Comparison of ENCODE assay signal across 16 mouse cellular contexts in genomic region chr2:168504431-168505182, GRCm38 (mm10).
DNase-seq lines count a peak whose midpoint lies in the region; ATAC-seq lines count a peak whose summit lies in the region.
"Had no signal": no experiment of that assay in that cellular context is flagged by ENCODE, and none has a peak within 500 bp of the region (broad histone marks: within the 10 kb centered on the region; RNA-seq: fewer than 3 reads in every experiment).

No protein-coding gene starts in this region.

- H3K4me2 ChIP-seq in forebrain, embryonic 13.5 days: no peak overlapping the region
- no peak overlapping the region for H3K4me2 ChIP-seq in forebrain, embryonic 12.5 days
- no peak overlapping the region for H3K4me2 ChIP-seq in hindbrain, embryonic 16.5 days (ENCODE audit: low read length)
- no peak overlapping the region for H3K4me2 ChIP-seq in hindbrain, embryonic 13.5 days
- H3K4me2 ChIP-seq: neural tube, embryonic 15.5 days; stomach, embryonic 15.5 days had no signal

- H3K9ac ChIP-seq in forebrain, embryonic 13.5 days: no peak overlapping the region
- H3K9ac ChIP-seq in forebrain, embryonic 12.5 days: no peak overlapping the region
- H3K9ac ChIP-seq in hindbrain, embryonic 16.5 days (ENCODE audit: low read depth, low read length): no peak overlapping the region
- H3K9ac ChIP-seq in hindbrain, embryonic 13.5 days: no peak overlapping the region
- H3K9ac ChIP-seq: neural tube, embryonic 15.5 days; stomach, embryonic 15.5 days had no signal

- no peaks in the 10 kb centered on the region for H3K27me3 ChIP-seq in forebrain, embryonic 13.5 days
- H3K27me3 ChIP-seq in forebrain, embryonic 12.5 days: no peaks in the 10 kb centered on the region
- no peaks in the 10 kb centered on the region for H3K27me3 ChIP-seq in hindbrain, embryonic 16.5 days (replicated peaks; ENCODE audit: control insufficient read depth, insufficient read depth, low read length)
- no peaks in the 10 kb centered on the region for H3K27me3 ChIP-seq in hindbrain, embryonic 13.5 days
- no peaks in the 10 kb centered on the region for H3K27me3 ChIP-seq in embryonic facial prominence, embryonic 10.5 days (replicated peaks; ENCODE audit: low read depth, poor library complexity, severe bottlenecking)
- H3K27me3 ChIP-seq: neural tube, embryonic 15.5 days; stomach, embryonic 15.5 days had no signal

- no peaks in the 10 kb centered on the region for H3K36me3 ChIP-seq in forebrain, embryonic 13.5 days (ENCODE audit: poor library complexity, severe bottlenecking)
- H3K36me3 ChIP-seq in forebrain, embryonic 12.5 days (replicated peaks): no peaks in the 10 kb centered on the region
- no peaks in the 10 kb centered on the region for H3K36me3 ChIP-seq in hindbrain, embryonic 16.5 days (ENCODE audit: control insufficient read depth, insufficient read depth, low read length)
- no peaks in the 10 kb centered on the region for H3K36me3 ChIP-seq in hindbrain, embryonic 13.5 days
- no peaks in the 10 kb centered on the region for H3K36me3 ChIP-seq in embryonic facial prominence, embryonic 10.5 days (replicated peaks)
- H3K36me3 ChIP-seq: G1E; neural tube, embryonic 15.5 days; stomach, embryonic 15.5 days had no signal

- WGBS in forebrain, embryonic 13.5 days: 79% methylated on average over 27 of the region's 27 CpGs
- WGBS in forebrain, embryonic 12.5 days: 87% methylated on average over 27 of the region's 27 CpGs
- 80% methylated on average over 27 of the region's 27 CpGs for WGBS in hindbrain, embryonic 16.5 days
- 84% methylated on average over 27 of the region's 27 CpGs for WGBS in hindbrain, embryonic 13.5 days
- WGBS in embryonic facial prominence, embryonic 10.5 days: 85% methylated on average over 27 of the region's 27 CpGs

- H3K9me3 ChIP-seq in forebrain, embryonic 13.5 days (replicated peaks): no peaks in the 10 kb centered on the region
- no peaks in the 10 kb centered on the region for H3K9me3 ChIP-seq in forebrain, embryonic 12.5 days
- no peaks in the 10 kb centered on the region for H3K9me3 ChIP-seq in hindbrain, embryonic 16.5 days (ENCODE audit: control insufficient read depth, low read length)
- no peaks in the 10 kb centered on the region for H3K9me3 ChIP-seq in hindbrain, embryonic 13.5 days
- H3K9me3 ChIP-seq in embryonic facial prominence, embryonic 10.5 days: no peaks in the 10 kb centered on the region
- H3K9me3 ChIP-seq: neural tube, embryonic 15.5 days; stomach, embryonic 15.5 days had no signal

- H3K4me1 ChIP-seq in forebrain, embryonic 13.5 days: 0 out of 2 replicates have a peak, but pooled peaks cover 3% of the 10 kb centered on the region
- no peaks in the 10 kb centered on the region for H3K4me1 ChIP-seq in forebrain, embryonic 12.5 days
- H3K4me1 ChIP-seq in hindbrain, embryonic 16.5 days (ENCODE audit: control insufficient read depth, insufficient read depth, low read depth, low read length): no peaks in the 10 kb centered on the region; the same call in 1 of the 2 replicates
- H3K4me1 ChIP-seq in hindbrain, embryonic 13.5 days (replicated peaks): peaks cover 7% of the 10 kb centered on the region; the same call in 1 of the 2 replicates
- 0 out of 2 replicates have a peak, but pooled peaks cover 3% of the 10 kb centered on the region for H3K4me1 ChIP-seq in embryonic facial prominence, embryonic 10.5 days
- H3K4me1 ChIP-seq: neural tube, embryonic 15.5 days; stomach, embryonic 15.5 days had no signal

- DNase-seq in adrenal gland, adult 2 months: peak; percentile 74
- DNase-seq in embryonic facial prominence, embryonic 10.5 days (ENCODE audit: low spot score): no peak
- DNase-seq in spleen, postnatal 14 days (ENCODE audit: low spot score in 2 of 2): no peak
- no peak for DNase-seq in right cerebral cortex, postnatal 36 days (ENCODE audit: low spot score in 2 of 2)
- DNase-seq: cerebellum, adult 18-20 months; kidney, adult 9 months; lung, adult 2 months; right cerebral cortex, postnatal 14 days had no signal

- 0 out of 2 replicates have a peak, but pooled peaks have one; percentile 36 for ATAC-seq in forebrain, embryonic 13.5 days
- ATAC-seq in forebrain, embryonic 12.5 days (ENCODE audit: low FRiP score): no peak
- peak; percentile 24; the same call in 1 of the 2 replicates for ATAC-seq in hindbrain, embryonic 16.5 days
- no peak for ATAC-seq in hindbrain, embryonic 13.5 days (ENCODE audit: low FRiP score)

- H3K4me3 ChIP-seq in forebrain, embryonic 13.5 days: no peak overlapping the region
- H3K4me3 ChIP-seq in forebrain, embryonic 12.5 days (replicated peaks): no peak overlapping the region
- H3K4me3 ChIP-seq in hindbrain, embryonic 16.5 days (ENCODE audit: low read length): no peak overlapping the region
- H3K4me3 ChIP-seq in hindbrain, embryonic 13.5 days: no peak overlapping the region
- H3K4me3 ChIP-seq in embryonic facial prominence, embryonic 10.5 days: no peak overlapping the region
- H3K4me3 ChIP-seq: left cerebral cortex, adult 2 months; neural tube, embryonic 15.5 days; stomach, embryonic 15.5 days had no signal

- H3K27ac ChIP-seq in forebrain, embryonic 13.5 days: no peak overlapping the region
- H3K27ac ChIP-seq in forebrain, embryonic 12.5 days: no peak overlapping the region
- H3K27ac ChIP-seq in hindbrain, embryonic 16.5 days (ENCODE audit: low read depth, low read length): no peak overlapping the region
- H3K27ac ChIP-seq in hindbrain, embryonic 13.5 days: no peak overlapping the region
- H3K27ac ChIP-seq in embryonic facial prominence, embryonic 10.5 days (replicated peaks): 0 out of 2 replicates have a peak overlapping the region, but pooled peaks have one; percentile 7
- H3K27ac ChIP-seq: left cerebral cortex, adult 2 months; neural tube, embryonic 15.5 days; stomach, embryonic 15.5 days had no signal

Comparison
In these comparisons a context has a peak if more than half of its experiments do, and no peak if none do; other contexts are left out.
1. ATAC-seq: peak in forebrain, embryonic 13.5 days (single experiment) and hindbrain, embryonic 16.5 days (single experiment); none in forebrain, embryonic 12.5 days (single experiment) and hindbrain, embryonic 13.5 days (single experiment).